Mouse (Mus musculus) heart, postnatal 0 days (tissue): ENCODE measurements at regions not wholly inside any gene's neighbourhood (a gene's known extent, or its start where the extent isn't known, plus 50 kb on each side); places are given as distances from the start of the nearest gene placed in this dataset.

ENCODE experiments used
- CTCF ChIP-seq: IDR thresholded peaks from 2 replicates; pipeline ENCODE4 v1.5.1; 2016; ENCODE audit warnings: antibody characterized with exemption, control low read depth, low read depth
- EP300 ChIP-seq: IDR thresholded peaks from 2 replicates; pipeline ENCODE4 v1.6.1; 2016; ENCODE audit warnings: antibody characterized with exemption, low read depth

GRCm38 (mm10) chr4:131657922-131658321, 180.2 kb downstream of the Ptpru start:
- TF ChIP-seq CTCF (no peak), EP300 (no peak)
